Mouse (Mus musculus) embryonic facial prominence, embryonic 11.5 days (tissue): Measurements from ENCODE around the gene Rad9a. TPM values are rescaled to one million over a fixed set of nuclear protein-coding genes. Genes with fewer than 3 reads are reported as not detected.

ENCODE experiments used
- ATAC-seq: fragments of 200-750 bp; cut with Nextera tagmentation; replicated peaks from 2 replicates; pipeline ENCODE4 v1.8.0; 2017; ENCODE audit warnings: low read depth; ENCODE audit not compliant: insufficient number of reproducible peaks, low FRiP score, low TSS enrichment
- DNase-seq: peaks from one replicate; pipeline ENCODE4 v3.0.0-alpha.2; 2015; ENCODE audit warnings: low spot score
- H3K27ac ChIP-seq: fragments of 300-500 bp; sonication (generic); replicated peaks from 2 replicates; pipeline ENCODE4 v1.5.1; 2014; ENCODE audit warnings: mild to moderate bottlenecking, low read depth, low read length, control low read depth
- H3K27me3 ChIP-seq: fragments of 300-500 bp; sonication (generic); 2 replicates; pipeline ENCODE4 v1.6.1; 2014; ENCODE audit warnings: mild to moderate bottlenecking, low read length, moderate library complexity, mixed read lengths; ENCODE audit not compliant: control insufficient read depth, insufficient read depth
- H3K36me3 ChIP-seq: fragments of 300-500 bp; sonication (generic); replicated peaks from 2 replicates; pipeline ENCODE4 v1.6.1; 2014; ENCODE audit warnings: low read depth, mild to moderate bottlenecking, low read length, moderate library complexity, mixed read lengths; ENCODE audit not compliant: control insufficient read depth, insufficient read depth
- H3K4me1 ChIP-seq: fragments of 300-500 bp; sonication (generic); 2 replicates; pipeline ENCODE4 v1.6.1; 2014; ENCODE audit warnings: low read length, mixed read lengths; ENCODE audit not compliant: control insufficient read depth, insufficient read depth
- H3K4me2 ChIP-seq: fragments of 300-500 bp; sonication (generic); 2 replicates; pipeline ENCODE4 v1.6.1; 2014; ENCODE audit warnings: low read depth, mild to moderate bottlenecking, control low read depth, low read length, moderate library complexity
- H3K4me3 ChIP-seq: fragments of 300-500 bp; sonication (generic); 2 replicates; pipeline ENCODE4 v1.5.1; 2014; ENCODE audit warnings: low read depth, low read length, control low read depth
- H3K9ac ChIP-seq: fragments of 300-500 bp; sonication (generic); replicated peaks from 2 replicates; pipeline ENCODE4 v1.6.1; 2014; ENCODE audit warnings: mild to moderate bottlenecking, control low read depth, low read length
- H3K9me3 ChIP-seq: fragments of 300-500 bp; sonication (generic); replicated peaks from 2 replicates; pipeline ENCODE4 v1.6.1; 2016; ENCODE audit warnings: mild to moderate bottlenecking, low read length, inconsistent platforms, mixed read lengths; ENCODE audit not compliant: control insufficient read depth
- WGBS: fragments of 180-500 bp; shearing (Covaris S2); extraction: QIAGEN DNeasy Blood & Tissue Kit; methylation state at CpG from one replicate; pipeline ENCODE4 v1.1.7; 2014; 5-methylcytosine and 5-hydroxymethylcytosine counted together
- polyA plus RNA-seq: library from polyadenylated mRNA; unstranded; fragments of >200 nt; fragmentation: Nextera tagmentation; extraction: Ambion mirVana; gene quantifications from 2 replicates; pipeline ENCODE4 v1.2.1, GENCODE M21; 2014

Gene Rad9a
- polyA plus RNA-seq, 1 experiment from 2014 or later = 46.8 TPM

DNA sequence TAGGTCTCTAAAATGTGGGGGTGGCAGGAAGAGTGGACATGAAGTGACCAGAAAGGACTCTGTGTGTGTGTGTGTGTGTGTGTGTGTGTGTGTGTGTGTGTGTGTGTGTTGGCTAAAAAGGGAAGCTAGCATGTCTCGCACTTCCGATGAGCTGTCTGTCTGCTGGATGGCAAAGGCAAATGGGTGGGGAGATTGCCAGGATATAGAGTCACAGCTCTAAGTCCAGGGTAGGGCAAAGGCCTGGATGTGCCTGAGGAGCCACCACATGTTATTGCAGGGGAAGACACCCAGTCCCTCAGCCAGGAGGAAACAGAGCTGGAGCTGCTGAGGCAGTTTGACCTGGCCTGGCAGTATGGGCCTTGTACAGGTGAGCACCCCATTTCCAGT lies 30.7 kb upstream of the Rad9a start:
- ATAC-seq = no peak
- Histone ChIP-seq H3K36me3 (no peaks in the 10 kb centered on the region), H3K4me2 (peak overlapping the region; percentile 85), H3K9ac (peak overlapping the region; percentile 60), H3K4me1 (no peaks in the 10 kb centered on the region), H3K4me3 (peak overlapping the region; percentile 59), H3K27me3 (0 out of 2 replicates have a peak, but pooled peaks cover 2% of the 10 kb centered on the region), H3K27ac (no peak overlapping the region), H3K9me3 (no peaks in the 10 kb centered on the region)
- no peak for DNase-seq
- WGBS = 63% methylated on average over 2 of the region's 2 CpGs

DNA sequence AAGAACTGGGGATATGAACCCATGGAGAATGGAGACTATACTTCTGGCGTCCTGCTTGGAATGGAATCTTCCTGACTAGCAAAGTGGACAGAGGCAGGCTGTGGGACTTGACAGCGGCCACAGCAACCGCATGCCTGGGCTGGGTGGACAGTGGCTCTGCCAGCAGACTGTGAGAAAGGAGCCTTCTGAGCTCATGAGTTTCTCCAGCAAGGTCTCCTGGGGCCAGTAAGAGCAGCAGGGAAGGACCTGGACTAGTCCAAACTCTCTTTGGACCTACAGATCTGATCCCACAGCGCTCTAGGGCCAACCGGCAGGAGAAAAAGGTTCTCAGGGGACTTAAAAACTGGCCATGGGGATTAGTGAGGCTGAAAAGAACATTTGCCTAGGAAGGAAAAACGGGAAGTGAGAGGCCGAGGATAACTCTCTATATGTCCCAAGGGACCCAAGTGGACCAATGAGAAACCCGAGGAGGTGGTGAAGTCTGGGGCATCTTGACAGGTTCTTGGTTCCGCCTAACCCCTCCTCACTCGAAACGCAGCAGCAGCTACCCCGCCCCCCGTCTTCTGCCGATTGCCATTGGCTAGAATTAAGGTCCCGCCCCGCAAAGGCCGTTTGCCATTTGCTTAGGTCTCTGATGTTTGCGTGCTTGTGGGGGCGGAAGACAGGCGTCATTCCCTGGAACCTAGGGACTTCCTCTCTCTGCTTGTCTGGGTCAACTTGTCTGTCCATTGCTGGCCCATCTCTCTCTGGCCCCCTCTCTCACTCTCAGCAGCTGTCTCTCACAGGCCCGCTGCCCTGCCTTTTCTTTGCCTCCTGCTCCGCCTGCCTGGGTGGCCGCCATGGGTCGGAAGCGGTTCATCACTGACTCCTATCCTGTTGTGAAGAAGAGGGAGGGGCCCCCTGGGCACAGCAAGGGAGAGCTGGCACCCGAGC lies 30.1 kb upstream of the Rad9a start, which contains the start of gene Pold4:
Gene Pold4 (plus strand): TSS at position 647 of the 933 bp plus-strand sequence.
- 11% methylated on average over 26 of the region's 26 CpGs for WGBS
- ATAC-seq (peak; percentile 51), DNase-seq (peak; percentile 94)
- H3K4me1 ChIP-seq = no peaks in the 10 kb centered on the region
- H3K27ac ChIP-seq = peak within 1 kb of the TSS; percentile 17; the same call in 1 of the 2 replicates
- peak within 1 kb of the TSS; percentile 85 for H3K4me2 ChIP-seq
- H3K4me3 ChIP-seq = peak within 1 kb of the TSS; percentile 59
- H3K9ac ChIP-seq = peak within 1 kb of the TSS; percentile 60
- no peaks in the 10 kb centered on the region for H3K9me3 ChIP-seq
- 0 out of 2 replicates have a peak, but pooled peaks cover 2% of the 10 kb centered on the region for H3K27me3 ChIP-seq
- H3K36me3 ChIP-seq = no peaks in the 10 kb centered on the region

DNA sequence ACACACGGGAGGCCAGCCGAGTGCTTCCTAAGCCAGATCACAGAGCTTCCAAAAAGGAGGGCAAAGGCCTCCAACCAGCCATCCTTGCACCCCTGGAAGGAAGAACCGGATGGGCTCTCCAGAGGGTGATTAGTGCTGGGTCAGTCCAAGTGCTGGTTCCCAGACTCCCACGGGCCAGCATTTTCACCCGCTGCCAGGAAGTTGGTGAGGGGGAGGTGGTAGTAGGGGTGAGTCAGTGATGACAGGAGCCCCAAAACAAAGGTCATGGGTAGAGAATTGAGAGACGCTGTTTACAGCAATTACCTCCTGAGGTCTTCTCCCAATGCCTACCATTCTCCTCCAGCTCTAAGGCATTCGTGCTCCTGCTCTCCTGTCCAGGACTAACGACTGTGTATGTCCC lies 29.0 kb upstream of the Rad9a start:
- H3K4me3 ChIP-seq = no peak overlapping the region
- H3K36me3 ChIP-seq = no peaks in the 10 kb centered on the region
- H3K9ac ChIP-seq = no peak overlapping the region
- WGBS = 81% methylated on average over 8 of the region's 8 CpGs
- no peak for ATAC-seq
- DNase-seq = no peak
- H3K27ac ChIP-seq = no peak overlapping the region
- no peak overlapping the region for H3K4me2 ChIP-seq
- H3K27me3 ChIP-seq = 0 out of 2 replicates have a peak, but pooled peaks cover 2% of the 10 kb centered on the region
- H3K4me1 ChIP-seq = no peaks in the 10 kb centered on the region
- H3K9me3 ChIP-seq = no peaks in the 10 kb centered on the region

DNA sequence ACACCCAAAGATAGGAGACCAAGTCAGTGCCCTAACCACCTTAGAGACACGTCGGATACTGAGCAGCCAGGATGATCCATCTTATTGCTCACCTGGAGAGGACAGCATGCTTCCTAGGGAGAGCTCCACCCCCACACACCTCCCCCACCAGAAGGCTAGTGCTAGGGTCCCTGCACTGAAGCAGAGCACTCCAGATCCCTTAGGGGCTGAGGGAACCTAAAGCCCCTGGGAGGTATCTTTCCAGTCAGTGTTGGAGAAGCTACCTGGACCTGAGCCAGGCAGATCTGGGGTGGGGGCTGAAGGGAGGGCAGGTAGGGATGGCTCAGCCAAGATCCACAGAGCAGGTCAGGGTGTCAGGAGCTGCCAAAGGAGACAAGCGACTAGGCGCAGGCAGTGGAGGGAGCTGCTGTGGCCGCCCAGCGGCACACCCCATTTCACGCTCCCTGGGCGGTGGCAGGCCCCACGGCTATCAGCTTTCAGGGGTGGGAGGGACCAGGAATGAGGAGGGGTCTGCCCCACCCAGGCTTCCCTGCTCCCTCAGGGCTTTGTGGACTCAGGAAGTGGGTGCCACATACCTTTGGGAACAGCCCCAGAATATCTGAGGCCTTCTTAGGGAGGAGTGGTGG lies 28.1 kb upstream of the Rad9a start:
- Histone ChIP-seq H3K9me3 (no peaks in the 10 kb centered on the region), H3K4me3 (no peak overlapping the region), H3K27me3 (0 out of 2 replicates have a peak, but pooled peaks cover 2% of the 10 kb centered on the region), H3K9ac (no peak overlapping the region), H3K4me2 (no peak overlapping the region), H3K27ac (no peak overlapping the region), H3K36me3 (no peaks in the 10 kb centered on the region), H3K4me1 (no peaks in the 10 kb centered on the region)
- WGBS = 24% methylated on average over 9 of the region's 9 CpGs
- DNase-seq (no peak), ATAC-seq (no peak)

DNA sequence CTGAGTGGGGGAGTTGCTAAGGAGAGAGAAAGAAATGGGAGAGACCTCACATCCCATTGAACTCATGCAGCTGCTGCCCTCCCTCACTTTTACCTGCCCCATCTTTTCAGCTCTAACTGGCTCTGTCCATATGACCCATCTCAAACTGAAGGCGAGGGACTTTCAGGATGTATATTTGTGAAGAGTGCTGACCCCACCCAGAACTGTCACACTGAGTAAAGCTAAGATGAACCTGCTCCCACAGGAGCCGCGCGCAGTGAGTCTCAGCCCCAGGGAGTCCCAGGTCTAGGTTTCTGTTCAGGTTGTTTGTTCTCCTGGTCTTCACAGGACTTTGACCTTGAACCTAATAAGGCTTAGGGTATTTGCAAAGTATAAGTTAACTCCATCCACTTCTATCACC lies 27.4 kb upstream of the Rad9a start:
- no peak overlapping the region for H3K9ac ChIP-seq
- H3K9me3 ChIP-seq = no peaks in the 10 kb centered on the region
- no peak overlapping the region for H3K4me2 ChIP-seq
- H3K27ac ChIP-seq = no peak overlapping the region
- 80% methylated on average over 4 of the region's 4 CpGs for WGBS
- H3K4me1 ChIP-seq = no peaks in the 10 kb centered on the region
- no peaks in the 10 kb centered on the region for H3K36me3 ChIP-seq
- ATAC-seq = no peak
- no peak for DNase-seq
- no peak overlapping the region for H3K4me3 ChIP-seq
- H3K27me3 ChIP-seq = 0 out of 2 replicates have a peak, but pooled peaks cover 2% of the 10 kb centered on the region

DNA sequence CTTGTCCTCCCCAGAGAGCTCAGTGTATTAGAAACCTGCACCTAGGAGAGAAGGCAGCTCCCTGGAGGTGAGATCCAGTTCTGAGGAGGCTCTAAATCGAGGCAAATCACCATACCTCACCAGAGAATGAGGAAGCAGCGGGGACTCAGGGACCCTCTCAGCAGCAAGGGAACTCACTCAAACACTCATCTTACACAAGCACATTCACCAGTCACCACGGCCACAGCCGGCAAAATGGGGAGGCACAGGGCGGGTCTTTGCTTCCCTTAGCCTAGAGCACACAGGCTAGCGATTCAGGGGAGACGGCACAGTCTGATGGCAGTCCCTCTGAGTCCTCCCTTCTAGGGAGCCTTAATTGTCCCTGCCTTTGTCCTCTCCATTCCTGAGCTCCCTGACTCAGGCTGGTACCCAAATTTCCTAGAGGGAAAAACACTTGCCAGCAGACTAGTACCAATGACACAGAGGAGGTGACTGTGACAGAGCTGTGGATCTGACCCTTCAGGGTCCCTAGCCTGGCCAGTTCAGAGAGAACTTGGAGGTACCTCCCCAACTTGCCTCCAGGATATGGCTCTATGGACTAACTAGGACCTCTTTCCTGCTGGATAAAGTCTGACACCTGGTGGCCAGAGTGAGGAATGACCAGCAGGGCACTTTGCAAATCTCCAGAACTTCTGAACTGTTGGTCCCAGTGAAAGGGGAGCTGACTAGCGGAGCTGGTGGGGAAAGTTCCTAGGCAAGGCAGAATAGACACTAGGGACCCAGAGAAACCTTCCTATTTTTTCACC lies 26.6 kb upstream of the Rad9a start:
- ATAC-seq (0 out of 2 replicates have a peak, but pooled peaks have one; percentile 63), DNase-seq (peak; percentile 91)
- Histone ChIP-seq H3K36me3 (no peaks in the 10 kb centered on the region), H3K9ac (no peak overlapping the region), H3K27me3 (0 out of 2 replicates have a peak, but pooled peaks cover 2% of the 10 kb centered on the region), H3K27ac (no peak overlapping the region), H3K4me2 (no peak overlapping the region), H3K9me3 (no peaks in the 10 kb centered on the region), H3K4me3 (no peak overlapping the region), H3K4me1 (no peaks in the 10 kb centered on the region)
- WGBS = 26% methylated on average over 8 of the region's 8 CpGs

DNA sequence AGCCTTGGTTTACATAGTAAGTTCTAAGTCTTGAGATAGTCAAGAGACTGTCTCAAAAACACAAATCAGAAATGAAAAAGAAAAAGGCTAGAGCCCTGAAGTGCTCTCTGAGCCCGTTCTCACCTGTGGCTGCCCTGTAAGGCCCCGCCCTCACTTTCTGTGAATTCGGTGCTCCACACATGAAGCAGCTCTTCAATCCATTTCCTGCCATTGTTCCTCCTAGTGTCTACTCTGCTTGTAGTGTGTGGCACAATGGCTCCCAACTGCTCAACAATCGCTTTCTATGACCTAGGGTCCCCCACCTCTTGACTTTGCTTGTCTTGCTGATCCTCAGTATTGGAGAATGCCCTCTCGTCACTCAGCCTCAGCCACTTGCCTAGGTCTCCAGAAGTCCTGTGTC lies 26.0 kb upstream of the Rad9a start:
- Histone ChIP-seq H3K9me3 (no peaks in the 10 kb centered on the region), H3K9ac (no peak overlapping the region), H3K4me1 (no peaks in the 10 kb centered on the region), H3K27ac (no peak overlapping the region), H3K36me3 (no peaks in the 10 kb centered on the region), H3K27me3 (0 out of 2 replicates have a peak, but pooled peaks cover 2% of the 10 kb centered on the region), H3K4me3 (no peak overlapping the region), H3K4me2 (no peak overlapping the region)
- no peak for DNase-seq
- WGBS = 75% methylated on average over 5 of the region's 5 CpGs
- no peak for ATAC-seq
